Mouse (Mus musculus) fat pad, adult 2 months (tissue): ENCODE measurements around the gene Ddx39b.

Experiments
- DNase-seq: peaks from one replicate; pipeline ENCODE4 v3.0.0-alpha.2; 2011; ENCODE audit warnings: low read depth, low spot score; ENCODE audit errors: extremely low read depth

The Ddx39b gene

DNA sequence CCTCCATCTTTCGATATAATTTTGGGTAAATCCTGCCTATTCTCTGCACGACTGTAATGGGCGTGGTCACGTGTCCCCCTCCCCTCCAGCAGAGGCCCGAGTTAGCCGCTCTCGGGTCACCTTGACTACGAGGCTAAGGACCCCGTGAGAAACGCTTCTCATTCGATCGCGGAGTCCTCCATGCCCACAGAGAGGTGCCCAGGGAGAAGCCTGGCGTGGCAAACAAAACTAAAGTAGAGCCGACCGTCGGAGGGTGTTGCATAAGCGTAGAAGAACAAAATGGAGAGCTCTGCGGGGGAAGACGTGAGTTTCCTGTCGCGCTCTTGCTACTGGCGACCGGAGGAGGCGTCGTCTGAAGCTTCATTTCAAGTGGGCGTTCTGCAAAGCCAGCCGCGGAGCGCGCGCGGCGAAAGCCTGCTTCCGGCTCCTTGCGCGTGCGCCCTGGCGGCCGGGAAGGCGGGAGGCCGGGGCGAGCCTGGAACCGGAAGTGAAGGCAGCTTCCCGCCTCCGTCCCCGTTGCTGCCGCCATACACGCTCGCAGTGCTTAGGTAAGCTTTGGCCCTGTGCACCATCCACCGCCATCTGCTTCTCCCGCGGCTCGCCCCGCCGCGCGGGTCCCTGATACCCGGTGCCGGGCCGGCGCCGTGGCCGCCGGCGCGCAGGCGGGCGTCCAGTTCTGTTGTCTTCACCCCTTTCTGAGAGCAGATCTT, at the start of gene Ddx39b:
Ddx39b (plus strand) TSS at position 442 of the 710 bp plus-strand sequence.
- DNase-seq = peak; percentile 56

DNA sequence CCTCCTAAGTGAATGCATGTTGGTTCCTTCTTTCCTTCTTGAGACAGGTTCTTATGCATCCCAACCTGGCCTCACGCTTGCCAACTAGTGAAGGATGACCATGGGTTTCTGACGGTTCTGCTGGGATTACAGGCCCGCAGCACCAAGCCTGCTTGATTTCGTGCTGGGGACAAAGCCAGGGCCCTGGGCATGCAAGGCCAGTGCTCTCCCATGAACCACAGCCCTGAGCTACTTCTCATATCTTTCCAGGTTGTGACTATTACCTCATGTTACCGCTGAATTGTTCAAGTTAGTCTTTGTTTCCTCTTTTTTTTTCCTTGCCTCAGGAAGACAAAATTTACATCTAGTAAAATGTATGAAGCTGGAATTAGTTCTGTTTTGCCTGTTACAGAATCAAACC, 48.6 kb upstream of the Ddx39b start:
- DNase-seq = no peak

DNA sequence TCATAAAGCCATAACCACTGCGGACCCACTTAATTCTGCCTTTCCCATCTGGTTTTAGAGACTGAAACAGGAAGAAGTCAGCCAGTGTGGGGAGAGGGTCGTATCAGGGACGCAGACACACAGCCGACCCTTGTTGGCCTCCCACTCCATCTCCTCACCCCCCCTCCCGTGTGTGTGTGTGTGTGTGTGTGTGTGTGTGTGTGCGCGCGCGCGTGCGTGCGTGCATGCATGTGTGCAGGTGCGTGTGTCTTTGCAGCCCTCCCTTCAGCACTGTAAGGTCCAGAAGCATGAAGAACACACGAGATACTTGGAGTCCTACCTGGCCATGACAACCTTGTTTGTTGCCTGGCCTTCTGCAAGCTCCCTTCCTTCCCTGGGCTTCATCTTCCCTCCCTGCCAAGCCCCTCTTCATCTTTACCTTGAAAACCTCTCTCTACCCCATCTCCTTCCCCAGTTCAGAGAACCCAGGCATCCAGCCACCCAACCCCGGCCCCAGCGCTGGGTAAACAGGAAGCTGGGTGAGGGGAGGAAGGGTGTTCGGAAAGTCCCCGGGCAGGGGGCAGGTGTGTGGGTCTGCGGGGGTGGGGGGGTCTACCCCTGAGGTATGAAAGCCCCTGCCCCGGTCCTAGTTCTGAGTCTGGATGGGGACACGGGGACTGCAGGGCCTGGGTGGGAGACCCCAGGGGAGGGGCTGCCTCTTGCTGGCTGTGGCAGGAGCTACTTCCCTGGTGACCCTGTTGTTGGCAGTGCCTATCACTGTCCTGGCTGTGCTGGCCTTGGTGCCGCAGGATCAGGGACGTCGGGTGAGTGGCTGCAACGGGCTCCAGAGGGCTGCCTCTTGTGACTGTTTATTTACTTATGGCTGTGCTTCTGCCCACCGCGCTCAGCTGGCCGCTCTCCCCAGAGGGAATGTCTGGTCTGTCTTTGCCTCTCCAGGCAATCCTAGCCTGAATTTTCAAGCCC, 47.4 kb upstream of the Ddx39b start, which contains the start of gene Ltb:
Ltb (plus strand) TSS at position 559 of the 963 bp plus-strand sequence.
- no peak for DNase-seq

DNA sequence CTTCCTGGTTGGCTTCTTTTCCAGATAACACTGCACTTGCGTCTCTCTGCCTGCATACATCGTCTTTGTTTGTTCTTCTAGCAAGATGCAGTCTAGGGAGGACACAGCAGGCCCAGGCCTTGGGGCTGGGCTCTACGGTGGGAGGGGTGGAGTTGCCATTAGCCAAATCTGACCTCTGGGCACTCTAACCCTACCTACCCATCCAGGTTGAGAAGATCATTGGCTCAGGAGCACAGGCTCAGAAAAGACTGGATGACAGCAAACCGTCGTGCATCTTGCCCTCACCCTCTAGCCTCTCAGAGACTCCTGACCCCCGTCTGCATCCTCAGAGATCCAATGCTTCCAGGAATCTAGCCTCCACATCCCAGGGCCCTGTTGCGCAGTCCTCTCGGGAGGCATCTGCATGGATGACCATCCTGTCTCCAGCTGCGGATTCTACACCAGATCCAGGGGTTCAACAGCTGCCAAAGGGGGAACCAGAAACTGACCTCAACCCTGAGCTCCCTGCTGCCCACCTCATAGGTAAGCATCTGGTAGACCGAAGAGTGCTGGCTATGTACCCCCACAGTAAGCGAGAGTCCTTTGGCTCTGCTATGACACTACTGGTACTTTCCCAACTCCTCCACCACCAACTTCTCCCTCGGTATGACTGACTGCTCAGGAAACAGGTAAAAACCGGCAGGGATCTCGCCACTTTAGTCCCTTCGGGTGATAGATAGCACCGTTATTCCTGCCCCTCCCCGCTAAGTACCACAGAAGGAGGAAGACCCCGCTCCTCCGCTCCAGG, 46.5 kb upstream of the Ddx39b start:
- no peak for DNase-seq

DNA sequence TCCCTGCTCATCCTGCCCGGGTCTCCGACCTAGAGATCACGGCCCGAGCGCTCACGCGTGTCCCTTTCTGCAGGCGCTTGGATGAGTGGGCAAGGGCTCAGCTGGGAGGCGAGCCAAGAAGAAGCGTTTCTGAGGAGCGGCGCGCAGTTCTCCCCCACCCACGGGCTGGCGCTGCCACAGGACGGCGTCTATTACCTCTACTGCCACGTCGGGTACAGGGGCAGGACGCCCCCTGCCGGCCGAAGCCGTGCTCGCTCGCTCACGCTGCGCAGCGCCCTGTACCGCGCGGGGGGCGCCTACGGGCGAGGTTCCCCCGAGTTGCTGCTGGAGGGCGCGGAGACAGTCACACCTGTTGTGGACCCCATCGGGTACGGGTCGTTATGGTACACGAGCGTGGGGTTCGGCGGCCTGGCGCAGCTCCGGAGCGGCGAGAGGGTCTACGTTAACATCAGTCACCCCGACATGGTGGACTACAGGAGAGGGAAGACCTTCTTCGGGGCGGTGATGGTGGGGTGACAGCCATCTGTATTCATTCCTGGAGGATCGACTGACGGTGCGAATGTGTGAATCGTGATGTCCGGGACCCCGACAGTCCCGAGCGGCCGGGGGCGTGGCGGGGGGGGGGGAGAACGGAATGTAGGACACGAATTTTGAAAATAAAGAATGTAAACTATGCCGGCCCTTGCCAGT, 45.8 kb upstream of the Ddx39b start:
- DNase-seq = no peak

DNA sequence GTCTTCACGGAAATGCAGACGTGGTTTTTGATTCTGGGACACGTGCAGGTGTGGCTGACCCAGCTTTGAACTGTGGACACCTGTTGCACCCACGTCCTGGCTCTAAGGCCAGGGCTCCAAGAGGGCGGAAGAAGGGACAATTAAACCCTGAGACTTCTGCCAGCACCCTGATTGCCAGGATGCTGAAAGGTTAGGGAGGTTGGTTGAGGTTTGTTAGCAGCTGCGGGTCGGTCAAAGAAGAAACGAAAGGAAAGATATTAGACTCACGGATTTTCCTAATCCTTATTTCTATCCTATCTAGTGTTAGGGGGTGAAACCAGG, 45.3 kb upstream of the Ddx39b start:
- DNase-seq = no peak

DNA sequence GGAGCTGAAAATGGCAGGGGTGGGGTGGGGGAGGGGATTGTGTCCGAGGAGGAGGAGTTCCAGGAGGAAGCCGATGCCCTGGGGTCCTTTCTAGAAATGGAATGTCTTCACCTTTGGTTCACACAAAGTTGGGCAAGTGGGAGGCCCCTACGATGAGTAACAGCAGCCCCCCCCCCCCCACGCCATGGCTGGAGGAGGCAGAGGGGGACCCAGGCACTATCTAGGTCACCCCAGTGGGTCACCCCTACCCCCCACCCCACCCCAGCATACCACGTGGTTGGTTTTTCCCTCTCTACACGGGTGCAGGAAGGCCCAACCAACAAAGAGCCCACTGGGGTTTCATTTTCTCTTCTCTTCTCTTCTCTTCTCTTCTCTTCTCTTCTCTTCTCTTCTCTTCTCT, 44.4 kb upstream of the Ddx39b start:
- no peak for DNase-seq

DNA sequence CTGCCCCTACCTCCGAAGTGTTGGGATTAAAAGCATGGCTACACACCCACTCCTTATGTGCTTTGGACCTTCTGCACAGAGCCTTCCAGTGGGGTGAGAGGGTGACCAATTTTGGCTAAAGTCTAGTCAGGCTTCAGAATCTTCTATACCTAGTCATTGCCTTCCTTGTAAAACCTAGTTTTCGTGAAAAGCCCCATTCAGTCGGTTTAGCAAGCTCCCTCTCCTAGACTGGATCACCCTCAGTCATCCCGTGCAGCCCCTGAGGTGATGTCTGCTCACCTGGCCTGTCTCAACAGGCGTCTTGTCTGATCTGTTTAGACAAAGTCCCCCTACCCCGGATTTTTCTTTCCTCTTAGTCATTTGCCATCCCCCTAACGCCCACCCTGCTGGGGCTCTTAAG, 43.5 kb upstream of the Ddx39b start:
- no peak for DNase-seq

DNA sequence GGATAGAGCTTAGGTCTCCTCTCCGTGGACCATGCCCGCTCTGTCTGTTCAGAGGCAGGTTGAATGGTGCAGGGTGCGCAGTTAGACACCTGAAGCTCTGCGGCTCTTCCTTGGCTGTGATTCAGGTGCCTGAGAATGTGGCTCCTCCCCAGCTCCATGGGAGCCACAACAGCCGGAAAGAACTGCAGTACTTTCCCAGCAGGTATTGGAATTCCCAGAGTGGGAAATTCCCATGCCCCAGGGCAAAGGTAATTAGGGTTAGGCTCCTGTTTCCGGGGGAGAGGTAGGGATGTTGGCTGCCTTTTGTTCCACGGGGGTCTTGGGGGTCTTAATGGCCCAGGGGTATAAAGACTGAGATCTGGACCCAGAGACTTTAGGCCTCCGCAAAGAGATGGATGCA, 42.6 kb upstream of the Ddx39b start:
- DNase-seq = no peak

DNA sequence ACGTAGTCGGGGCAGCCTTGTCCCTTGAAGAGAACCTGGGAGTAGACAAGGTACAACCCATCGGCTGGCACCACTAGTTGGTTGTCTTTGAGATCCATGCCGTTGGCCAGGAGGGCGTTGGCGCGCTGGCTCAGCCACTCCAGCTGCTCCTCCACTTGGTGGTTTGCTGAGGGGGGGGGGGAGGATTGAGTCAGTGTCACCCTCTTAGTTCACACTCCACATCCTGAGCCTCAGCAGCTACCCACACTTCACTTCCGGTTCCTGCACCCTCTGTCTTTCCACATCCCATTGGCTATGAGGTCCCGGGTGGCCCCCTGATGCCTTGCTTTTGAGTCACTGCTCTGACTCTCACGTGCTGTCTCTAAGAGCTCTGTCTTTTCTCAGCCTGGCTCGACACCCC, 41.1 kb upstream of the Ddx39b start:
- DNase-seq = no peak

DNA sequence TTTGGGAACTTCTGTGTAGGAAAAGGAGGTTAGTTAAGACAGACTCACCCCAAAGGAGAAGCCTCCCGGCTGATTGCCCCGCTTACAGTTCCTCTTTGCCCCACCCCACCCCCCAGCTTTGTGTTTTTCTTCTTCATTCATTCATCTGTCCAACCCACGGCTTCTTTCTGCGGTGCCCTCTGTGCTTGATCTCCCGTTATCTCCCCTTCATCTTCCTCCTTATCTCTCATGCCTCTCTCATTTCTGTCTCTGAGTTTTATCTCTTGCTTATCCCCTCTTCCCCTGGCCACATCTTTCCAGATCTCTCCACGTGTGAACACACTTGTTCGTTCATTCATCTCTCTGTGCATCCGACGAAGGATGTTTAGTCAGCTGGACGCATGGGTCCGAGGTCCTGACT, 40.4 kb upstream of the Ddx39b start:
- no peak for DNase-seq

DNA sequence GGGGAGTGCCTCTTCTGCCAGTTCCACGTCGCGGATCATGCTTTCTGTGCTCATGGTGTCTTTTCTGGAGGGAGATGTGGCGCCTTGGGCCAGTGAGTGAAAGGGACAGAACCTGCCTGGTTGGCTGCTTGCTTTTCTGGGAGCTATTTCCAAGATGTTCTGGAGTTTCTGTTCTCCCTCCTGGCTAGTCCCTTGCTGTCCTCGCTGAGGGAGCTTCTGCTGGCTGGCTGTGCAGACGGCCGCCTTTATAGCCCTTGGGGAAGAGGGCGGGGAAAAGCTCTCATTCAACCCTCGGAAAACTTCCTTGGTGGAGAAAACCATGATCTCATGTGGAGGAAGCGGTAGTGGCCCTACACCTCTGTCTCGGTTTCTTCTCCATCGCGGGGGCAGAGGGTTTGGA, 39.8 kb upstream of the Ddx39b start, which contains the start of gene Tnf:
Tnf (minus strand) TSS at position 221 of the 400 bp plus-strand sequence.
- DNase-seq = no peak

DNA sequence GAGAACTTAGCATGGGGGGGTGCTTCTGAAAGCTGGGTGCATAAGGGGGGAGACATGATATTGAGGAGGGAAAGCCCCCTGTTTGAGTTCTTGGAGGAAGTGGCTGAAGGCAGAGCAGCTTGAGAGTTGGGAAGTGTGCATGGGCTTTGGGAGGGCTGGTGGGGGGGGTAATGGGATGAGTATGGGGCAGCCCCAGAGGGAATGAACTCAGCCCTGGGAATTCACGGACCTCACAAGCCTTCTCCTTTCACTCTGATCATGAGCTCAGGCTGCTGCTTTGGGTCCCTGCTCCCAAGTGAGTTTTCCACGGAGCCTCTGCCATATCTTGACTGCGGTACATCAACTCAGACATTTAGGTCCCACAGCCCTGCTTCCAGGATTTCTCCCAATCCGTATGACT, 39.1 kb upstream of the Ddx39b start:
- DNase-seq = no peak

DNA sequence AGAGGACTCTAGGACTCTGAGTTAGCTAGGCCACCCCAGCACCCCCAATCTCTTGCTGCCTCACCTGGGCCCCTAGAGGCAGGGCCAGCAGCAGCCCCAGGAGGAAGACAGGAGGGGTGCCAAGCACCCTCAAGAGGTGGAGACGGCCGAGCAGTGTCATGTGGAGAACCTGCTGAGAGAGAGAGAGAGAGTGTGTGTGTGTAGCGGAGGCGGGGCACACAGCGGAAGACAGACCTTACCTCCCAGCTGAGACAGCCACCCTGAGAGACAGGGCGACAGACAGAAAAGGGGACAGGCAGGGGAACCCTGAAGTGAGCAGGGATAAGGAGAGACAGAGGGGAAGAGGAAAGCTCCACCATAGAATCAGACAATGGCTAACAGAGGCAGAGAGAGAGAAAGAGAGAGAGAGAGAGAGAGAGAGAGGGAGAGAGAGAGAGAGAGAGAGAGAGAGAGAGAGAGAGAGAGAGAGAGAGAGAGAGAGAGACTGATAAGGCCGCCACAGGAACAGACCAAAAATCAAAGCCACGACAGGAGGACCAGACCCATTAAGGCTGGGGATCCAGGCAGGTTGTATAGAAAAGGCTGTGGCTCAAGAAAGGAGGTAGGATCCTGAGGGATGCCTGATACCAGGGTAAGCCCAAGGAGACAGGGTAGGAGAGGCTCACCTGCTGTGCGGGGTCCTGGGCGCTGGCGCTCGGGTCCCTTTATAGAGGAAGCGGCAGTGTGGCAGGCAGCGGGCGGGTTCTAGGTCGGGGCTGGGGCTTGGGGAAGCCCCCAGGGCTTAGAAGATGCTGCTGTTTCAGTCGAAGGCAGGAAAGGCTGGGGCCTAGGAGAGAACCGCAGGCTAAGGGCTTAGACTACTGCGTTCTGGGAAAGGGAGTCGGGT, 36.8 kb upstream of the Ddx39b start, which contains the start of gene Lta:
Lta (minus strand) TSS at position 858 of the 886 bp plus-strand sequence.
- no peak for DNase-seq

DNA sequence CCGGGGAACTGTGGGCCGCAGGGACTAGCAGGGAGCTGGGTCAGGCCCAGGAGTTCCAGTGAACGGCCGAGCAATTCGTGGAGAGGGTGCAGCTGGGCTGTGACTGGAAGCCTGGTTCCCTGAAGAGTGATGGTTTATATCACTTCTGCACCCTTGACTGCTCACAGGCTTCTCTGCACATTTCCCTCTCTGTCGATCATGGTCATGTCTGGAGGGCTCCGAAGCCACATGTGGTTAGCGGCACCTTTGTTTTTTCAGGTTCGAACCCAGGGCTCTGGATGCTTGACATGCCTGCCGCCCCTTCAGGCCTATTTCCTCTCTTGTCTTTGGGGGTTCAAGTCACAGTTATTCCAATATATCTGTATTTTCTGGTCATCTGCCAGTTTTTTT, 36.2 kb upstream of the Ddx39b start:
- no peak for DNase-seq

DNA sequence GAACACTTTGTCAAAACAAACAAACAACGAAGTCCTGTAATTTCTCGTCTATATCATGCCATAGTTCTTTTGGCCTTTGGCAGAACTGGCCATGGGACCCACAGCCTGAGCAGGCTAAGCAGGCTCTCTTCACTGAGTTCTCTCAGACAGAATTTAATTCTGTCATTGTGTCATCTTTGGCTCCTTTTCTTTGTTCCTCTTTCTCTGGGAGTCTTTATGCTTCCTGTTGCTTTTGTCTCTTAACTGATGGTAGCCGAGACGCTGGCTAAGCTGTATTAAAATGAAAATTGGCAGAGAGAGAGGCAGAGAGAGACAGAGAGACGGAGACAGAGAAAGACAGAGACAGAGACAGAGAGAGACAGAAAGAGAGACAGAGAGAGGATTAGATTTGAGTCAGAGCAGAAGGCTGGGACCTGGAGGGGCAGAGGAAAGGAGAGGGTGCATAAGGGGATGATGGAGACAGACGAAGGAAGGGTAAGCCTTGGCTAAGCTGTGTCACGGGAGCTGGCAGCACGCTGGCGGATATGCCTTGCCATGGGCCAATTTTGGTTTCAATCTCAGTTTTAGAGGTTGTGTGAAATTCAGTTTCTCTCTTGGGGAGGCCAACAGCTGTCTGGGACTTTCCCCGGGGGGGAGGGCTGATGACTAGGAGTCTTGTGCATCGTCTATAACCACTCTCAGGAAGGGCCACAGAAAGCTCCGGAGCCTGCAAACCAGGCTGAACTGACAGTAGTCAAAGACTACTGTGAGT, 31.6 kb upstream of the Ddx39b start:
- no peak for DNase-seq

DNA sequence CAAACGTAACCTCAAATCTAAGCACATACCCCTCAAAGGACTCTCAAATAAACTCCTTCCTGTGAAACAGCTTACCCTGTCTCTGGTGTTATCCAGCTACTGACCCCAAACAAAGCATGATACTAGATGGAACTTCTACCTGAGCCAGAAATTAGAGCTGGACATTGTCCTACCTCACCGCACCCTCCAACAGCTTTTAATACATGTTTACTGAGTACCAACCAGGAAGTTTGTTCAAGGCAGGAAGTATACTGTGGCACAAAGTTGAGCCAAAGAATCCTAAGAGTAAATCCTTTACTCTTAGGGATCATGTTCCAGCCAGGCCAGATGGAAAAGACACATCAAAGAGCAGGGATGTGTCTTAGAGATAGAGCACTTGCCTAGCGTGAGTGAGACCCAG, 31.0 kb upstream of the Ddx39b start:
- DNase-seq = no peak

DNA sequence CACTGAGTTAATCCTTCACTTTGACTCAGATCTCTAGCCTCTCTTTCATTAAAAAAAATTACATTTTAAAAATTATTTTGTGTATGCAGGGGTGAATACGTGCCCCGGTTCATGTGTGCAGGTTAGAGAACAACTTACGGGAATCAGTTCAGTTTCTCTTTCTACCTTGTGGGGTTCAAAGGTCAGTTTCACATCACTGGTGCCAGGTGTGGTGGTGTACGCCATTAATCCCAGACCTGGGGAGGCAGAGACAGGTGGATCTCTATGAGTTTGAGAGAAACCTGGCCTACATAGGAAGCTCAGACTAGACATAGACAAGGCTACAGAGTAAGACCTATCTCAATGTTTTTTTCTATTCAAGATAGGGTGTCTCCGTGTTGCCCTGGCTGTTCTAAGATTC, 28.5 kb upstream of the Ddx39b start:
- DNase-seq = no peak
